Mouse (Mus musculus) heart, embryonic 13.5 days (tissue): ENCODE results near the gene H2-DMa. TPM values are rescaled to one million over a fixed set of nuclear protein-coding genes. Genes with fewer than 3 reads are reported as not detected.

Source experiments
- ATAC-seq: fragments of 200-750 bp; cut with Nextera tagmentation; 2 replicates; pipeline ENCODE4 v1.8.0; 2017; ENCODE audit warnings: moderate TSS enrichment; ENCODE audit not compliant: insufficient number of reproducible peaks, low FRiP score, low TSS enrichment; ENCODE audit errors: extremely low read depth
- H3K27ac ChIP-seq: fragments of 300-500 bp; sonication (generic); replicated peaks from 2 replicates; pipeline ENCODE4 v1.5.1; 2015; ENCODE audit warnings: moderate library complexity, mild to moderate bottlenecking, inconsistent platforms
- H3K27me3 ChIP-seq: fragments of 300-500 bp; sonication (generic); replicated peaks from 2 replicates; pipeline ENCODE4 v1.6.1; 2015; ENCODE audit warnings: mild to moderate bottlenecking, inconsistent platforms
- H3K36me3 ChIP-seq: fragments of 300-500 bp; sonication (generic); 2 replicates; pipeline ENCODE4 v1.6.1; 2015; ENCODE audit warnings: mild to moderate bottlenecking, inconsistent platforms
- H3K4me1 ChIP-seq: fragments of 300-500 bp; sonication (generic); 2 replicates; pipeline ENCODE4 v1.6.1; 2015; ENCODE audit warnings: inconsistent platforms
- H3K4me2 ChIP-seq: fragments of 300-500 bp; sonication (generic); 2 replicates; pipeline ENCODE4 v1.6.1; 2015; ENCODE audit warnings: inconsistent platforms, mild to moderate bottlenecking, moderate library complexity
- H3K4me3 ChIP-seq: fragments of 300-500 bp; sonication (generic); 2 replicates; pipeline ENCODE4 v1.5.1; 2015; ENCODE audit warnings: moderate library complexity, mild to moderate bottlenecking, inconsistent platforms
- H3K9ac ChIP-seq: fragments of 300-500 bp; sonication (generic); 2 replicates; pipeline ENCODE4 v1.6.1; 2015; ENCODE audit warnings: inconsistent platforms, mild to moderate bottlenecking, moderate library complexity
- H3K9me3 ChIP-seq: fragments of 300-500 bp; sonication (generic); 2 replicates; pipeline ENCODE4 v1.6.1; 2016; ENCODE audit warnings: inconsistent platforms
- WGBS: fragments of 180-500 bp; shearing (Covaris S2); methylation state at CpG from one replicate; pipeline ENCODE4 v1.1.7; 2015; ENCODE audit warnings: mixed read lengths; 5-methylcytosine and 5-hydroxymethylcytosine counted together
- polyA plus RNA-seq: library from polyadenylated mRNA; unstranded; fragments of >200 nt; fragmentation: Nextera tagmentation; extraction: Ambion mirVana; gene quantifications from 2 replicates; pipeline ENCODE4 v1.2.1, GENCODE M21; 2015

The H2-DMa gene
- polyA plus RNA-seq, result 6.0 TPM in 2 replicates

DNA sequence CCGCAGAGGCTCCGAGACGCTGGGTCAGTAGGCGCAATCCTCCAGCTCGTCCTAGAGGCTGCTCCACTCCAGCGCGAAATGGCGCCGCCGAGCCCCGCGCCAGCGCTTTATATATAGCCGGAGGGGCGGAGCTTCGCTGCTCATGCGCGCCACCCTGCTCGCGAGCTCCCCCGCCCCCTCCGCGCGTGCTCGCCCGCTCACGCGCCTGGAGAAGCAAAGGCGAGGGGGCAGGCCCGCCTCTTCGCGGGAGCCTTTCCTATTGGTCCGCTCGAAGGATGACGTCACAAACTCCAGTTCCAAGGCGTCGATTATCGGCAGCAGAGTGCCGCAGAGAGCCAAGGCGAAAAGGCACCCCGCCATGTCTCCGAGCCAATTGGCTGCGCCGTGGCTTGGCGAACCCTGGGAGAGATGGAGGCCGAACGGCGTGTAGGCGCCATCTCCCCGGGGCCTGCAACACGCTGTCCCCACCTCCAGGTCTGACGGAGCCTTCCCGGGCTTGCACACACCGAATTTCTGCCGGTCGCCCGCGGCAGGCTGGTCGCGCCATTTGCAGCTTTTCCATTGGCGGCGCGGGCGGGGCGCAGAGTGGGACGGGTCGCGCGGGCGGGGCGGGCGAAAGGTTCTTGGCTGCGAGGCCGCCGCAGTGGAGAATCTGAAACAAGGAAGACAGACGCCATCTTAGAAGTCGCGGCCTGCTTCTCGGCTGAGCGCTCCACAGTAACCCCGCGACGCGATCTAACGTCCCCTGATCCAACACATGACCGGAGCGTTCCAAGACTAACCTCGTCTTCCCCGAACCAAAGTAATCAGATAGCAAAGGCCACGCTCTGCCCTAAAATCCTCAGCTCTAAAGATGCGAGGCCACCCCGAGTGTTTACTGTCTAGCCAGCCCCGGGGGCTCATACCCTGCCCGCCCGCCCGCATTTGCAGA lies at the start of gene H2-DMa:
H2-DMa (plus strand) TSS at position 293 of the 931 bp plus-strand sequence.
- peak within 1 kb of the TSS; percentile 100 for H3K9ac ChIP-seq
- no peaks in the 10 kb centered on the region for H3K9me3 ChIP-seq
- ATAC-seq, result peak; percentile 52
- WGBS, result under 1% methylated on average over 96 of the region's 96 CpGs
- H3K27me3 ChIP-seq, result no peaks in the 10 kb centered on the region
- peak within 1 kb of the TSS; percentile 100 for H3K4me2 ChIP-seq
- peaks cover 40% of the 10 kb centered on the region for H3K4me1 ChIP-seq
- H3K36me3 ChIP-seq, result peaks cover 47% of the 10 kb centered on the region
- peak within 1 kb of the TSS; percentile 99 for H3K4me3 ChIP-seq
- peak within 1 kb of the TSS; percentile 100 for H3K27ac ChIP-seq

DNA sequence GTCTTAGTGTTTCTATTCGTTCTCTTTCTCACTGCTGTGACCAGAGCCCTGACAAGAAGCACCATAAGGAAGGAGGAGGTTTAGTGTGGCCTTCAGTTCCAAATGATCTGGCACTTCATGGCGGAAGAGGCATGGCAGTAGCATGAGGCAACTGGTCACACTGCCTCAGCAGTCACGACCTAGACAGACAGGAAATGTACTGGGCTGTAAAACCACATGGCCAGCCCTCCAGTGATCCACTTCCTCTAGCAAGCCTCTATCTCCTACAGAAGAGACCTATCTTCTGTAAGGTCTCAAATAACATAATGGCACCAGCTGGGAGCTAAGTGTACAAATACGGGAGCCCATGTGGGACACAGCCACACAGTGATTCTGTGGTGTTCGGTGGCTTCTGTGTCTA lies 47.2 kb upstream of the H2-DMa start:
- no peak for ATAC-seq
- 67% methylated on average over 5 of the region's 5 CpGs for WGBS
- H3K27me3 ChIP-seq, result peaks cover 36% of the 10 kb centered on the region

DNA sequence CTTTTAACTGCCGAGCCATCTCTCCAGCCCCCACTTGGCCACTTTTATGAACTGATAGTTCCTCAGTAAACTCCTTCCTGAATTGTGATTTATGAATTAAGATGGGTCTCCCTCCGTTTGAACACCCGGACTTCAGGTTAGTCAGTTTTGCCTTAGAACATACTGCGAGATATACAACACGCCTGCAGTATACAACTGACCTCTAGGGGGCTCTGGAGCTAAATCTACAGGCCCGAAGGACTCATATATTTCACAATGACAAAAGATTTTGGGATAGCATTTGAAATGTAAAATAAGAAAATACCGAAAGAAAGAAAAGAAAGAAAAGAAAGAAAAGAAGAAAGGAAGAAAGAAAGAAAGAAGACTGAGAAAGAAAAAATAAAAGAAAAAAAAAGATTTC lies 44.1 kb upstream of the H2-DMa start:
- 37% methylated on average over 7 of the region's 7 CpGs for WGBS
- Histone ChIP-seq H3K4me3 (no peak overlapping the region), H3K4me1 (0 out of 2 replicates have a peak, but pooled peaks cover 5% of the 10 kb centered on the region), H3K4me2 (no peak overlapping the region), H3K9me3 (no peaks in the 10 kb centered on the region), H3K27ac (no peak overlapping the region), H3K36me3 (no peaks in the 10 kb centered on the region), H3K9ac (no peak overlapping the region), H3K27me3 (peaks cover 45% of the 10 kb centered on the region)
- ATAC-seq, result no peak

More for the DNA sequence above, 47.2 kb upstream of the H2-DMa start:
- H3K9ac ChIP-seq, result no peak overlapping the region
- 0 out of 2 replicates have a peak, but pooled peaks cover 5% of the 10 kb centered on the region for H3K4me1 ChIP-seq
- no peaks in the 10 kb centered on the region for H3K9me3 ChIP-seq
- H3K4me3 ChIP-seq, result no peak overlapping the region
- no peaks in the 10 kb centered on the region for H3K36me3 ChIP-seq
- no peak overlapping the region for H3K27ac ChIP-seq
- H3K4me2 ChIP-seq, result no peak overlapping the region

DNA sequence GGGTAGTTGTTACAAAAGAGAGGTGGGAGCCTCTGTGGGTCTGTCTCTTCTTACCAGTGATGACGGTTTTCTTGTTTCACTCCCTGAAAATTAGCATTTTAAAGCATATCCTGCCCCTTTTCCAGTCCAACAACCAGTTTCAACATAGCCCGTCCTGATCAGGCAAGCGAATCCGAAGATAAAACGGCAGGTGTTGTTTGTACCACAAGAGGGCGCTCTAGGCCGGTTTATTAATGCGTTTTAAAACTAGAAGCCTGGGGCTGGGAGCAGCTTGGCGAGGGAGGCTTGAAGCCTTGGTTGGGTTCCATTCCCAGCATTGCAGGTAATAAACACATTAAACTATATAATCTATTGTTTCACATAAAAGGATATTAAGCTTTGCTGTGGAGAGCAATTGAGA lies 41.8 kb upstream of the H2-DMa start:
- Histone ChIP-seq H3K9me3 (no peaks in the 10 kb centered on the region), H3K27ac (no peak overlapping the region), H3K27me3 (peaks cover 54% of the 10 kb centered on the region), H3K4me1 (0 out of 2 replicates have a peak, but pooled peaks cover 5% of the 10 kb centered on the region), H3K36me3 (no peaks in the 10 kb centered on the region), H3K4me3 (no peak overlapping the region), H3K9ac (no peak overlapping the region), H3K4me2 (no peak overlapping the region)
- WGBS, result 0% methylated on average over 9 of the region's 9 CpGs
- ATAC-seq, result no peak

DNA sequence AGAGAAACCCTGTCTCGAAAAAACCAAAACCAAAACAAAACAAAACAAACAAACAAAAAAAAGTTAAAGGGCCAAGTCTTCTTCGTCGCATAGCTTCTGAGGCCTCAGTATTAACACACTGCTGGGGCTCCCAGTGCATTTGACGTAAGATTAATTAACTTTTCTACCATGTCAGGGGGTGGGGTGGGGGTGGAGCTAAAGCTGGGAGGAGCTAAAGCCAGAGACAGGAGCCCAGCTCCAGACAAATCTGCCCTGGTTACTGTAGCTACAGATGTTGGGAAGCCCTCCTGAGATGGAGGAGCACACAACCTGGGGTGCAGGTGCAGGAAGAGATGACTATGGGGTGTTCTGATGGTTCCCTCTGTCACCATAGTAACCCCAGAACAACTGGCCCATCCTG lies 41.2 kb upstream of the H2-DMa start:
- Histone ChIP-seq H3K4me1 (0 out of 2 replicates have a peak, but pooled peaks cover 5% of the 10 kb centered on the region), H3K27me3 (peaks cover 58% of the 10 kb centered on the region), H3K27ac (no peak overlapping the region), H3K9ac (no peak overlapping the region), H3K9me3 (no peaks in the 10 kb centered on the region), H3K4me3 (no peak overlapping the region), H3K4me2 (no peak overlapping the region), H3K36me3 (no peaks in the 10 kb centered on the region)
- ATAC-seq, result no peak
- 65% methylated on average over 4 of the region's 4 CpGs for WGBS

DNA sequence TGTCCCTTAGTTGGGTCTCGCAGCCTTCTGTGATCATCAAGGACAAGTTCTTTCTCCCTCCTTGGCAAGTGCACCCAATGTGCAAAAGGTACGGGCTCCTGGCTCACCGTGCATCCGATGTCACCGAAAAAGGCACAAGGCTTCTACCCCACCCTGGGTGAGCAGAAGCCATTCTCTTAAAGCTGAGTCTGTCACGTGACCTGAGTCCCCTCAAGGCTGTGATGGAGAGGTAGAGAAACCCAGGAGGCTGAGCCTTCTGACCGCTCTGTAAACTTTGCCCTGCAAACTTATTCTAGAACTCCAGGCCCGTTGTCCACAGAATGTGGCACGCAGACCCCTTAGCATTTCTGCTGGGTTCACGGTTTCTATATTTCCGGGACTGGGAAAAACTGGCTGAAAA lies 40.3 kb upstream of the H2-DMa start:
- Histone ChIP-seq H3K9me3 (no peaks in the 10 kb centered on the region), H3K9ac (no peak overlapping the region), H3K4me1 (0 out of 2 replicates have a peak, but pooled peaks cover 5% of the 10 kb centered on the region), H3K36me3 (no peaks in the 10 kb centered on the region), H3K4me3 (no peak overlapping the region), H3K27ac (no peak overlapping the region), H3K27me3 (peaks cover 58% of the 10 kb centered on the region), H3K4me2 (no peak overlapping the region)
- no peak for ATAC-seq
- 78% methylated on average over 11 of the region's 11 CpGs for WGBS

DNA sequence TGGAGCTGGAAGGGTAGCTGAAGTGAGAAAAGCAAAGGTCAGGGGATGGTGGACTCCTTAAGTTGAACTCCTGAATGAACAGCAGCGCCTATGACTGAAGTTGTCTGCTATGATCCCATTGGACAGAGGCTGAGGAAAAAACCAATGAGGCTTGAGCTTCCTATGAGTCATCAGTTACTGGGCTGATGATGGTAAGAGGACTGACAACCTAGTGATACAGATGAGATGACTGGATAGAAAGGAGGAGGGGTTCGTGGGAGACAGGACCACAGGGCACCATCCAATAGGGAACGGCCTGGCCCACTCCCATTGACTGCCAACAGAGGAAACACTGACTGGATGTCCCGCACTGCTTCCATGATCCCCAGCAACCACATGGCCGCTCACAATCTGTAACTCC lies 39.7 kb upstream of the H2-DMa start:
- no peak overlapping the region for H3K9ac ChIP-seq
- 0 out of 2 replicates have a peak, but pooled peaks cover 5% of the 10 kb centered on the region for H3K4me1 ChIP-seq
- WGBS, result 18% methylated on average over 5 of the region's 5 CpGs
- H3K4me2 ChIP-seq, result no peak overlapping the region
- peaks cover 60% of the 10 kb centered on the region for H3K27me3 ChIP-seq
- H3K4me3 ChIP-seq, result no peak overlapping the region
- no peaks in the 10 kb centered on the region for H3K36me3 ChIP-seq
- no peak overlapping the region for H3K27ac ChIP-seq
- H3K9me3 ChIP-seq, result no peaks in the 10 kb centered on the region
- ATAC-seq, result no peak

DNA sequence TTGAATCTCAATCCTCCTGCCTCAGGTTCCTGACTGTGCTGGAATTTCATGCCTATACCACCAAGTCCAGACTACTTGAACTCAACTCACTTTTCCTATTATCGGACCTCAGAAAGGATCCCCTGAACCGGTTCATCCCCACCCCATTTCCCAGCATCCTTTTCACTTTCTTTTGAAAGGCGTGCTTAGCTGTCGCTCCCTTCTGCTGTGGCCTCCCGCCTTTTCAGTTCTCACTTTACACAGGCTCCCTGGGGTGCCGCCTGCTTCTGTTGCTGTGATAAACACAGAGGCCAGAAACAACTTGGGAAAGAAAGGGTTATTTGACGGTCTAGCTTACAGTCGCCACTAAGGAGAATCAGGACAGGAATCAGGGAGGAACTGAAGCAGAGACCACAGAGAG lies 36.2 kb upstream of the H2-DMa start:
- 12% methylated on average over 8 of the region's 8 CpGs for WGBS
- no peak overlapping the region for H3K9ac ChIP-seq
- peaks cover 58% of the 10 kb centered on the region for H3K27me3 ChIP-seq
- no peaks in the 10 kb centered on the region for H3K36me3 ChIP-seq
- no peaks in the 10 kb centered on the region for H3K4me1 ChIP-seq
- H3K4me2 ChIP-seq, result no peak overlapping the region
- no peak for ATAC-seq
- no peak overlapping the region for H3K4me3 ChIP-seq
- no peaks in the 10 kb centered on the region for H3K9me3 ChIP-seq
- H3K27ac ChIP-seq, result no peak overlapping the region

DNA sequence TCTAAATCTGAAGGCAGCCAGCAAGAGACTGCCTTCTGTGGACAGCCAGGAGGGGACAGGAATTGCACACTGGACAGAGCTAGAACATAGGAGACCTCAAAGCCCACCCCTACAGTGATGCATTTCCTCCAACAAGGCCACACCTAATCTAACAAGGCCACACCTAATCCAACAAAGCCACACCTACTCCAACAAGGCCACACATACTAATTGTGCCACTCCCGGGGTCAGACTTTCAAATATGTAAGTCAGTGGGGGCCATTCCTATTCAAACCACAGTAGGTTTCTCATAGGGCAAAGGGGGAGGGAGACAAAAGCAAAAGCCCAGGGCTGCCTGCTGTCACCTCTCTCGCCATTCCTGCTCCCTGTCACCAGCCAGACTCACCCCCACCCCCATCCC lies 32.0 kb upstream of the H2-DMa start:
- WGBS, result 60% methylated on average over 2 of the region's 2 CpGs
- Histone ChIP-seq H3K9me3 (no peaks in the 10 kb centered on the region), H3K4me3 (no peak overlapping the region), H3K27ac (no peak overlapping the region), H3K4me2 (no peak overlapping the region), H3K36me3 (no peaks in the 10 kb centered on the region), H3K27me3 (peaks cover 41% of the 10 kb centered on the region), H3K9ac (no peak overlapping the region), H3K4me1 (peaks cover 2% of the 10 kb centered on the region; the same call in 1 of the 2 replicates)
- ATAC-seq, result no peak

DNA sequence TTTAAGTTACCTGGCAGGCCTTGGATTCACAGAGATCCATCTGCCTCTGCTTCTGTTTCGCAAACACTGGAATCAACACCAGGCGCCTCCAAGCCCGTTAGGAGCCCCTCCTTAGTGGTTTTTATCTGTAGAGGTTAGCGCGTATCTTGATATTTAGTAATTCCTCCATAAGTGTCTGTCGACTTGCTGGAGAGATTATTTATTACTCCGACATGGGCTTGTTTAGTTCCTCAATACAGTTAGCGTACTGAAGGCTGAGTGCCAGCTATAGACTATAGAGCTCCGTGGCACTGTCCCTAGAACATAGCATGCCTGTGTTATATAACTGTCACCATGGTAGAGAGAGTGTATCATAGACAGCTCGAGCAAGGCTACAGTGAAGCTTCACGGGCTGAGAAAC lies 31.2 kb upstream of the H2-DMa start:
- H3K27ac ChIP-seq, result no peak overlapping the region
- H3K4me2 ChIP-seq, result no peak overlapping the region
- no peak for ATAC-seq
- H3K36me3 ChIP-seq, result no peaks in the 10 kb centered on the region
- H3K9ac ChIP-seq, result no peak overlapping the region
- H3K4me3 ChIP-seq, result no peak overlapping the region
- no peaks in the 10 kb centered on the region for H3K9me3 ChIP-seq
- H3K27me3 ChIP-seq, result peaks cover 36% of the 10 kb centered on the region
- H3K4me1 ChIP-seq, result peaks cover 6% of the 10 kb centered on the region; the same call in 1 of the 2 replicates
- 53% methylated on average over 11 of the region's 11 CpGs for WGBS

DNA sequence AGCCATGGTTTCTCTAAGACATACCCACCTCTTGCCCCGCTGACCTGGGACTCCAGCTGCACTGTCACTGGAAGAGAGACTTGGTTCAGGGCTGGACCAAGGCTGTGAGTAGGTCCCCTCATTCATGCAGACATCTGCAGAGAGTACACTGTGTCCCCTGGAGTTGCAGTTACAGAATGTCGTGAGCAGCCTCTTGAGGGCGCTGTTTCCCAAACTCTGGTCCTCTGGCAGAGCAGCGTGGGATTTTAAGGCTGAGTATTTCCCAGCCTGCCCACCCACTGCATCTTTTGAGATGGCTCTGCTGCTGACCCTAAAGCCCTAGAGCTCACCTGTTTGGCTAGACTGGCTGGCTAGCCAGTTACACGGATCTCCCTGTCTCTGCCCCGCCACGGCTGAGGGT lies 28.4 kb upstream of the H2-DMa start:
- H3K27ac ChIP-seq, result no peak overlapping the region
- ATAC-seq, result no peak
- H3K4me3 ChIP-seq, result no peak overlapping the region
- peaks cover 14% of the 10 kb centered on the region; the same call in 1 of the 2 replicates for H3K27me3 ChIP-seq
- H3K9me3 ChIP-seq, result no peaks in the 10 kb centered on the region
- no peaks in the 10 kb centered on the region for H3K36me3 ChIP-seq
- WGBS, result 50% methylated on average over 7 of the region's 7 CpGs
- no peak overlapping the region for H3K9ac ChIP-seq
- no peak overlapping the region for H3K4me2 ChIP-seq
- peaks cover 16% of the 10 kb centered on the region for H3K4me1 ChIP-seq
